Mouse (Mus musculus) myocyte (in vitro differentiated cells): ENCODE results near the gene Hils1. TPM values are rescaled to one million over a fixed set of nuclear protein-coding genes. Genes with fewer than 3 reads are reported as not detected.
A peak's percentile ranks its signal among the peaks of the same experiment; 100 is the strongest.

ENCODE experiments used
- H3K27me3 ChIP-seq: one replicate; pipeline ENCODE4 v1.6.1; 2011; ENCODE audit not compliant: control insufficient read depth, insufficient read depth, insufficient read length
- H3K36me3 ChIP-seq: one replicate; pipeline ENCODE4 v1.6.1; 2011; ENCODE audit not compliant: control insufficient read depth, insufficient read depth
- H3K4me2 ChIP-seq: one replicate; pipeline ENCODE4 v1.6.1; 2011; ENCODE audit warnings: low read depth, control low read depth
- H3K4me3 ChIP-seq: one replicate; pipeline ENCODE4 v1.5.1; 2011; ENCODE audit warnings: mild to moderate bottlenecking, control low read depth, moderate library complexity
- H3K79me2 ChIP-seq: one replicate; pipeline ENCODE4 v1.6.1; 2011; ENCODE audit not compliant: control insufficient read depth, insufficient read depth
- H3ac ChIP-seq: one replicate; pipeline ENCODE4 v1.6.1; 2011; ENCODE audit not compliant: control insufficient read depth, insufficient read length
- CEBPB ChIP-seq: IDR thresholded peaks from 2 replicates; pipeline ENCODE4 v1.6.1; 2011; ENCODE audit warnings: mild to moderate bottlenecking, moderate library complexity; ENCODE audit not compliant: poor library complexity, insufficient read depth, severe bottlenecking
- E2F4 ChIP-seq: IDR thresholded peaks from one replicate; pipeline ENCODE4 v1.6.1; 2011; ENCODE audit warnings: mild to moderate bottlenecking, control low read depth, moderate library complexity; ENCODE audit not compliant: insufficient read depth
- MAX ChIP-seq: IDR thresholded peaks from one replicate; pipeline ENCODE4 v1.6.1; 2011; ENCODE audit warnings: low read depth, mild to moderate bottlenecking, control low read depth
- MYOD1 ChIP-seq, 3 experiments: IDR thresholded peaks; one replicate each; pipeline ENCODE4 v1.6.1; 2011; ENCODE audit warnings: control low read depth in 2 of 3, low read depth in 2 of 3, mild to moderate bottlenecking in 2 of 3, moderate library complexity in 1 of 3; ENCODE audit not compliant: insufficient read length in 2 of 3, control insufficient read depth in 1 of 3
- MYOG ChIP-seq, 3 experiments: IDR thresholded peaks; one replicate each; pipeline ENCODE4 v1.6.1; 2011; ENCODE audit warnings: control low read depth in 2 of 3, low read depth in 2 of 3, mild to moderate bottlenecking in 2 of 3; ENCODE audit not compliant: insufficient read length in 2 of 3, control insufficient read depth in 1 of 3, insufficient read depth in 1 of 3
- POLR2A ChIP-seq: IDR thresholded peaks from one replicate; pipeline ENCODE4 v1.6.1; 2011; ENCODE audit warnings: low read depth, mild to moderate bottlenecking, control low read depth, moderate library complexity; ENCODE audit not compliant: insufficient read length
- POLR2AphosphoS2 ChIP-seq: IDR thresholded peaks from one replicate; pipeline ENCODE4 v1.6.1; 2011; ENCODE audit warnings: low read depth, control low read depth; ENCODE audit not compliant: insufficient read length
- REST ChIP-seq: IDR thresholded peaks from one replicate; pipeline ENCODE4 v1.6.1; 2011; ENCODE audit warnings: mild to moderate bottlenecking, control low read depth, moderate library complexity; ENCODE audit not compliant: insufficient read depth, insufficient read length
- SRF ChIP-seq: IDR thresholded peaks from one replicate; pipeline ENCODE4 v1.6.1; 2011; ENCODE audit warnings: low read depth; ENCODE audit not compliant: control insufficient read depth, insufficient read length
- TCF12 ChIP-seq: IDR thresholded peaks from one replicate; pipeline ENCODE4 v1.6.1; 2011; ENCODE audit warnings: mild to moderate bottlenecking, control low read depth; ENCODE audit not compliant: poor library complexity, insufficient read depth, severe bottlenecking
- TCF3 ChIP-seq: IDR thresholded peaks from one replicate; pipeline ENCODE4 v1.6.1; 2011; ENCODE audit warnings: low read depth, control low read depth; ENCODE audit not compliant: insufficient read length
- USF1 ChIP-seq: IDR thresholded peaks from one replicate; pipeline ENCODE4 v1.6.1; 2011; ENCODE audit warnings: low read depth, mild to moderate bottlenecking, control low read depth, moderate library complexity
- polyA plus RNA-seq: library from polyadenylated mRNA; unstranded; fragments of >200 nt; fragmentation: generic; extraction: Trizol; gene quantifications from one replicate; pipeline ENCODE4 v1.2.1, GENCODE M21; 2012; ENCODE audit warnings: missing spikeins

The Hils1 gene
- polyA plus RNA-seq, 1 experiment = 0.37 TPM

DNA sequence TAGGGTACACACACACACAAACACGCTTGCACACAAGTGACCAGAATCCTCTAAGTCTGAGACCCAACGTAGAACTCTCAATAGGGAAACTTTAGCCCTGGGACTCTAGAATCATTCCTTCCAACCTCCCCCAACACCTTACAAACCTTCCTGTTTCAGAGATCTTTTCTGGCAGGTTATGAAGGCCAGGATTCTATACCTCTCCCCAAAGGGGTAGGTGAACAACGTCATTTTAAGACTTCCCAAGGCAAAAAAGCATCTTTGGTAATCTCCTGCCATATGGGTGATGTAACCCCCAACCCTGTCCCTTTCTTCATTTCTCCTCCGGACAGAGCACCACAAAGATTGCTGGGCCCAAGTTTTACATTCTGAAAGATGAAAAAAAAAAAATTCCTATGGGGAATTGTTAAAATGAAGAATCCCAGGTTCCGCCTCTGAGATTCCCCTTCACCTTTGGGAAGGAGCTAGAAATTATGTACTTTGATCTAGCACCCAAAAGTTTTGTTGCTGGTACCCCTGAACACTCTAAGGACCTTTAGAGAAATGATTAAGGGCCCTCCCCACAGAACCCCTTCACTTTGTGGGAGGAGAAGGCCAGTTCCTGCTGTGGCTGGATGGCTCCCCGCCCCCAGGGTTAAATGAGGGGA, 22.8 kb downstream of the Hils1 start:
- Histone ChIP-seq H3K4me3 (peak overlapping the region; percentile 46), H3K27me3 (no peaks in the 10 kb centered on the region), H3K36me3 (peaks cover 5% of the 10 kb centered on the region), H3K4me2 (peak overlapping the region; percentile 87), H3ac (peak overlapping the region; percentile 68), H3K79me2 (peaks cover 34% of the 10 kb centered on the region)
- TF ChIP-seq MYOD1 (IDR thresholded peaks at IDR 0.05; ENCODE audit: control insufficient read depth in 1 of 3, insufficient read length in 2 of 3, low read depth in 2 of 3) (no peak), POLR2AphosphoS2 (no peak), E2F4 (no peak), SRF (no peak), TCF12 (no peak), REST (no peak), MAX (no peak), POLR2A (no peak), USF1 (no peak), MYOG (IDR thresholded peaks at IDR 0.05; ENCODE audit: control insufficient read depth in 1 of 3, insufficient read depth in 1 of 3, insufficient read length in 2 of 3, low read depth in 2 of 3) (no peak)

DNA sequence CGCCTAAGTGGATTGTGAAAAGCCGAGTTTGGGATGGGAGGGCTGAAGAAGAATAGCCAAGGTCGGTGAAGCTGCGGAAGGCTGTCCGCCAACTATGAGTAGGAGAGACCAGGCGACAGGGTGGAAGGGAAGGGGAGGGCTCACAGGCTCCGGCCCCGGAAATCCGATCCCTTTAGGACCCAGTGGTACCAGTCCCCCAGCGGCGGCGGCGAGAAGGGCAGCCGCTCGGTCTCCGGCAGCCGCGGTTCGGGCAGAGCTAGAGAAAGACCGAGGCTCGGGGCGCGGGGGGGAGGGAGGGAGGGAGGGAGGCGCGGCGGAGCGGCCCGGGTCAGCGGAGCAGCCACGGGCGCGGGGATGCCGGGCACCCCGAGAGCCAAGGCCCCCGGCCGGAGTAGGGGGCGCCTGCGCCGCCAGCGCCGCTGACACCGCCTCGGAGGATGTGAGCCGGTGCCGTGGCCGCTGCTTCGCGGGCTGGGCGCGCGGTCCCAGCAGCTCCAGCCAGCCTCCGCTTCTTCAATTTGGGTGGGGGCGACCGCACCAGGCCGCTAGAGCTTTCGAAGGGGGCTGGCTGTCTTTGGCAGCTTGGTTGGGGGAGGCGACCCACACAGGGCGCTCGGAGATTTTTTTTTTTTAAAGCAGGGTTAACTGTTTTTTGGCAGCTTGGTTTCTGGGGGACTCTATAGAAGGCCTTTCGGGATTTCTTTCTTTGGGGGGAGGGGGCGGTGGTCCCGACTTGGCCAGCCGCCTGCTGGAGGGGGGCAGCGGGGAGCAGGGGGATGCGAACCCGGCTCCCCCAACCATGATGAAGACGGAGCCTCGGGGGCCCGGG, 23.6 kb downstream of the Hils1 start, which contains the start of gene Ppp1r9b:
Gene Ppp1r9b (plus strand): TSS at position 287 of the 829 bp plus-strand sequence.
- Histone ChIP-seq H3K79me2 (peaks cover 41% of the 10 kb centered on the region), H3K36me3 (peaks cover 5% of the 10 kb centered on the region), H3K4me3 (peak within 1 kb of the TSS; percentile 46), H3K4me2 (peak within 1 kb of the TSS; percentile 99), H3ac (peak within 1 kb of the TSS; percentile 68), H3K27me3 (no peaks in the 10 kb centered on the region)
- TF ChIP-seq TCF12 (no peak), MAX (no peak), MYOD1 (IDR thresholded peaks at IDR 0.05; ENCODE audit: control insufficient read depth in 1 of 3, insufficient read length in 2 of 3, low read depth in 2 of 3) (no peak), CEBPB (no peak), TCF3 (no peak), POLR2AphosphoS2 (peak; percentile 89), SRF (no peak), MYOG (IDR thresholded peaks at IDR 0.05; ENCODE audit: control insufficient read depth in 1 of 3, insufficient read depth in 1 of 3, insufficient read length in 2 of 3, low read depth in 2 of 3) (peak in 1 of 3 experiments; percentile 20), USF1 (no peak), REST (no peak), POLR2A (peak; percentile 68)

DNA sequence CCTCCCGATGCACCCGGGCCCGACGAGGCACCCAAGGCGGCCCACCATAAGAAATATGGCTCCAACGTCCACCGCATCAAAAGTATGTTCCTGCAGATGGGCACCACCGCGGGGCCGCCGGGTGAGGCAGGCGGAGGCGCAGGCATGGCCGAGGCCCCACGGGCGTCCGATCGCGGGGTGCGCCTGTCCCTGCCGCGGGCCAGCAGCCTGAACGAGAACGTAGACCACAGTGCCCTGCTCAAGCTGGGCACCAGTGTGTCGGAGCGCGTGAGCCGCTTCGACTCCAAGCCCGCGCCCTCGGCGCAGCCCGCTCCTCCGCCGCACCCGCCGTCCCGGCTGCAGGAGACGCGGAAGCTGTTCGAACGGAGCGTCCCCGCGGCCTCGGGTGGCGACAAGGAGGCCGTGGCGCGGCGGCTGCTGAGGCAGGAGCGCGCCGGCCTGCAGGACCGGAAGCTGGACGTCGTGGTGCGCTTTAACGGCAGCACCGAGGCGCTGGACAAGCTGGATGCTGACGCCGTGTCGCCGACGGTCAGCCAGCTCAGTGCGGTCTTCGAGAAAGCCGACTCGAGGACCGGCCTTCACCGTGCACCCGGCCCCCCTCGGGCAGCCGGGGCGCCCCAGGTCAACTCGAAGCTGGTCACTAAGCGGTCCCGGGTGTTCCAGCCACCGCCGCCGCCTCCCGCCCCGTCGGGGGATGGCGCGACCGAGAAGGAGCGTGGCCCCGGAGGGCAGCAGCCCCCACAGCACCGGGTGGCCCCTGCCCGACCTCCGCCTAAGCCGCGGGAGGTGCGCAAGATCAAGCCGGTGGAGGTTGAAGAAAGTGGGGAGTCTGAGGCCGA, 24.5 kb downstream of the Hils1 start:
- Histone ChIP-seq H3K79me2 (peaks cover 44% of the 10 kb centered on the region), H3ac (peak overlapping the region; percentile 68), H3K4me2 (peak overlapping the region; percentile 99), H3K36me3 (peaks cover 11% of the 10 kb centered on the region), H3K4me3 (peak overlapping the region; percentile 46), H3K27me3 (no peaks in the 10 kb centered on the region)
- TF ChIP-seq MYOG (IDR thresholded peaks at IDR 0.05; ENCODE audit: control insufficient read depth in 1 of 3, insufficient read depth in 1 of 3, insufficient read length in 2 of 3, low read depth in 2 of 3) (peak in 1 of 3 experiments; percentile 36), POLR2AphosphoS2 (peak; percentile 72), MYOD1 (IDR thresholded peaks at IDR 0.05; ENCODE audit: control insufficient read depth in 1 of 3, insufficient read length in 2 of 3, low read depth in 2 of 3) (peak in 1 of 3 experiments; percentile 6), TCF12 (no peak)

DNA sequence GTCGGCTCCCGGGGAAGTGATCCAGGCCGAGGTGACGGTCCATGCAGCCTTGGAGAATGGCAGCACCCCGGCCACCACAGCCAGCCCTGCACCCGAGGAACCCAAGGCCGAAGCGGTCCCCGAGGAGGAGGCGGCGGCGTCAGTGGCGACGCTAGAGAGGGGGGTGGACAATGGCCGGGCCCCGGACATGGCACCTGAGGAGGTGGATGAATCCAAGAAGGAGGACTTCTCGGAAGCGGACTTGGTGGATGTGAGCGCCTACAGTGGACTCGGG, 25.0 kb downstream of the Hils1 start:
- Histone ChIP-seq H3K4me3 (peak overlapping the region; percentile 46), H3ac (peak overlapping the region; percentile 68), H3K4me2 (peak overlapping the region; percentile 99), H3K27me3 (no peaks in the 10 kb centered on the region), H3K79me2 (peaks cover 44% of the 10 kb centered on the region), H3K36me3 (peaks cover 15% of the 10 kb centered on the region)
- TF ChIP-seq POLR2AphosphoS2 (peak; percentile 37), SRF (no peak), USF1 (no peak)
